9 mouse cellular contexts compared by ENCODE assay signal in the genomic region with DNA sequence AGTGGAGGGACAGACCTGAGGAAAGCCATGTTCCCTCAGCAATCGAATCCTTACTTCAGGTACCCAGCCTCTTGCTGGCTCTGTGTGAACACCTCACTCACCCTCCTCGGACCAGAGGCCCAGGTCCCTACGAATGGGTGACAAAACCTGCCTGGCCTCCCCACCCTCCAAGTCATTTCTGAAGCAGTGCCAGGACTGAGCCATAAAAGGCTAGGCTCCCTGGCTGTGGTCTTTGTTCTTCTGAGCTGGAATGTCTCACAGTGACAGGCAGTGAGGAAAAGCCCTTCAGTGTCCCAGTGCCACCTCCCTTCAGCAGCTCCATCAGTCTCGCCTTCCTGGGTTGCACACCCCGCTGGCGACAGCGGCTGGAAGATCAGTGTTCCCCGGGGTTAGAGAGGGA.
DNase-seq lines count a peak whose midpoint lies in the region; ATAC-seq lines count a peak whose summit lies in the region.
"Had no signal": no experiment of that assay in that cellular context is flagged by ENCODE, and none has a peak within 500 bp of the region (broad histone marks: within the 10 kb centered on the region; RNA-seq: fewer than 3 reads in every experiment).

No protein-coding gene starts in this region.

- intact Hi-C loops in heart, postnatal 10 days (cut with DNase I): loop anchor here (5.0 kb wide), 1 partner anchor 90 kb away; no protein-coding TSS in a partner anchor

- no peak overlapping the region for H3K9ac ChIP-seq in midbrain, embryonic 14.5 days (replicated peaks; ENCODE audit: low read length)
- no peak overlapping the region for H3K9ac ChIP-seq in midbrain, embryonic 13.5 days (replicated peaks)
- no peak overlapping the region for H3K9ac ChIP-seq in forebrain, embryonic 14.5 days (ENCODE audit: low read length)
- H3K9ac ChIP-seq in hindbrain, embryonic 13.5 days: no peak overlapping the region

- no peaks in the 10 kb centered on the region for H3K9me3 ChIP-seq in midbrain, embryonic 14.5 days (ENCODE audit: control insufficient read depth, low read length)
- no peaks in the 10 kb centered on the region for H3K9me3 ChIP-seq in midbrain, embryonic 13.5 days
- H3K9me3 ChIP-seq in forebrain, embryonic 14.5 days (replicated peaks; ENCODE audit: control insufficient read depth, low read length): no peaks in the 10 kb centered on the region
- no peaks in the 10 kb centered on the region for H3K9me3 ChIP-seq in hindbrain, embryonic 13.5 days

- 12% methylated on average over 8 of the region's 8 CpGs for WGBS in midbrain, embryonic 14.5 days
- WGBS in midbrain, embryonic 13.5 days: 19% methylated on average over 8 of the region's 8 CpGs
- WGBS in forebrain, embryonic 14.5 days: 17% methylated on average over 8 of the region's 8 CpGs
- 15% methylated on average over 8 of the region's 8 CpGs for WGBS in hindbrain, embryonic 13.5 days

- H3K4me1 ChIP-seq in midbrain, embryonic 14.5 days (ENCODE audit: control insufficient read depth, insufficient read depth, low read length): 0 out of 2 replicates have a peak, but pooled peaks cover 6% of the 10 kb centered on the region
- H3K4me1 ChIP-seq in midbrain, embryonic 13.5 days (replicated peaks): peaks cover 7% of the 10 kb centered on the region; the same call in 1 of the 2 replicates
- peaks cover 12% of the 10 kb centered on the region for H3K4me1 ChIP-seq in forebrain, embryonic 14.5 days (ENCODE audit: control insufficient read depth, insufficient read depth, low read length)
- H3K4me1 ChIP-seq in hindbrain, embryonic 13.5 days (replicated peaks): peaks cover 17% of the 10 kb centered on the region; the same call in 1 of the 2 replicates

- ATAC-seq in midbrain, embryonic 14.5 days (ENCODE audit: low FRiP score, low TSS enrichment): no peak
- no peak for ATAC-seq in midbrain, embryonic 13.5 days
- peak; percentile 63; the same call in 1 of the 2 replicates for ATAC-seq in forebrain, embryonic 14.5 days
- no peak for ATAC-seq in hindbrain, embryonic 13.5 days (ENCODE audit: low FRiP score)

- H3K36me3 ChIP-seq in midbrain, embryonic 14.5 days (ENCODE audit: control insufficient read depth, insufficient read depth, low read length): no peaks in the 10 kb centered on the region
- H3K36me3 ChIP-seq in midbrain, embryonic 13.5 days: no peaks in the 10 kb centered on the region
- H3K36me3 ChIP-seq in forebrain, embryonic 14.5 days (ENCODE audit: control insufficient read depth, insufficient read depth, low read length): no peaks in the 10 kb centered on the region
- no peaks in the 10 kb centered on the region for H3K36me3 ChIP-seq in hindbrain, embryonic 13.5 days

- no peak overlapping the region for H3K4me2 ChIP-seq in midbrain, embryonic 14.5 days (ENCODE audit: low read length)
- no peak overlapping the region for H3K4me2 ChIP-seq in midbrain, embryonic 13.5 days (replicated peaks)
- H3K4me2 ChIP-seq in forebrain, embryonic 14.5 days (ENCODE audit: low read length): no peak overlapping the region
- no peak overlapping the region for H3K4me2 ChIP-seq in hindbrain, embryonic 13.5 days

- no peak overlapping the region for H3K4me3 ChIP-seq in midbrain, embryonic 14.5 days (replicated peaks; ENCODE audit: low read depth, low read length)
- H3K4me3 ChIP-seq in midbrain, embryonic 13.5 days (replicated peaks): no peak overlapping the region
- H3K4me3 ChIP-seq in forebrain, embryonic 14.5 days (ENCODE audit: low read depth, low read length): no peak overlapping the region
- H3K4me3 ChIP-seq in hindbrain, embryonic 13.5 days: no peak overlapping the region

- no peaks in the 10 kb centered on the region for H3K27me3 ChIP-seq in midbrain, embryonic 14.5 days (ENCODE audit: control insufficient read depth, insufficient read depth, low read length)
- no peaks in the 10 kb centered on the region for H3K27me3 ChIP-seq in midbrain, embryonic 13.5 days
- H3K27me3 ChIP-seq in forebrain, embryonic 14.5 days (replicated peaks; ENCODE audit: control insufficient read depth, insufficient read depth, low read length): no peaks in the 10 kb centered on the region
- H3K27me3 ChIP-seq in hindbrain, embryonic 13.5 days: peaks cover 10% of the 10 kb centered on the region; the same call in 1 of the 2 replicates

- DNase-seq in midbrain, embryonic 14.5 days: peak; percentile 37
- DNase-seq in forebrain, embryonic 14.5 days (ENCODE audit: low spot score): peak; percentile 33
- DNase-seq in heart, postnatal 10 days: peak; percentile 62 to 68
- DNase-seq in lung, postnatal 36 days: peak; percentile 19
- DNase-seq in right cerebral cortex, adult 18-20 months: no peak
- no peak for DNase-seq in frontal cortex, adult 2 months (ENCODE audit: extremely low spot score in 1 of 2, low spot score in 1 of 2)
- DNase-seq: cerebellum, adult 9-11 months had no signal

- no peak overlapping the region for H3K27ac ChIP-seq in midbrain, embryonic 14.5 days (replicated peaks; ENCODE audit: low read depth, low read length)
- H3K27ac ChIP-seq in midbrain, embryonic 13.5 days: no peak overlapping the region
- H3K27ac ChIP-seq in forebrain, embryonic 14.5 days (ENCODE audit: low read depth, low read length): peak overlapping the region; percentile 27; the same call in 1 of the 2 replicates
- no peak overlapping the region for H3K27ac ChIP-seq in hindbrain, embryonic 13.5 days

Comparison
In these comparisons a context has a peak if more than half of its experiments do, and no peak if none do; other contexts are left out.
1. DNase-seq: peak in midbrain, embryonic 14.5 days (single experiment), forebrain, embryonic 14.5 days (single experiment), heart, postnatal 10 days (2 of 2) and lung, postnatal 36 days (single experiment); none in right cerebral cortex, adult 18-20 months (single experiment) and frontal cortex, adult 2 months (0 of 2).